Mouse (Mus musculus): ENCODE results near the gene Rps27l.

Gene Rps27l

DNA sequence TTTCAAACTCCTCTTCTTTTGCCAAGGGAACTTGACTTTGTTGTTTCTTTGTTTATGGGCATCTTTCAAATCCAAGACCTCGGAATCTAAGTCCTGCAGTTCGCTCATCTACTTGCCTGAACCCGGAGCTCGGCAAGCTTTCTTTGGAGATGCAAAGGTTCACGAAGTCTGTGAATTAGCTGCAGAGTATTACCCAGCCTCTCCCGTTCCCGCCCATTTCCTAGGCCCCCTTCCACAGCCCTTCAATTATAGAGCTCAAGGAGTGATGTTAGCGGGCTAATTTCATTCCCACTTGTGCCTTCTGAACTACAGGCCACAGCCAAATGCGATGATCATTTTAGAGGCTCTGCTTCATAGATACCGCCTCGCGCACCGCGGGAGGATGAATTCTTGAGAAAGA lies 25.9 kb upstream of the Rps27l start:
- CTCF ChIA-PET, result interaction anchor here (1.1 kb wide), 1 partner anchor 8 kb away, joined by 3 read pairs; no protein-coding TSS in a partner anchor

DNA sequence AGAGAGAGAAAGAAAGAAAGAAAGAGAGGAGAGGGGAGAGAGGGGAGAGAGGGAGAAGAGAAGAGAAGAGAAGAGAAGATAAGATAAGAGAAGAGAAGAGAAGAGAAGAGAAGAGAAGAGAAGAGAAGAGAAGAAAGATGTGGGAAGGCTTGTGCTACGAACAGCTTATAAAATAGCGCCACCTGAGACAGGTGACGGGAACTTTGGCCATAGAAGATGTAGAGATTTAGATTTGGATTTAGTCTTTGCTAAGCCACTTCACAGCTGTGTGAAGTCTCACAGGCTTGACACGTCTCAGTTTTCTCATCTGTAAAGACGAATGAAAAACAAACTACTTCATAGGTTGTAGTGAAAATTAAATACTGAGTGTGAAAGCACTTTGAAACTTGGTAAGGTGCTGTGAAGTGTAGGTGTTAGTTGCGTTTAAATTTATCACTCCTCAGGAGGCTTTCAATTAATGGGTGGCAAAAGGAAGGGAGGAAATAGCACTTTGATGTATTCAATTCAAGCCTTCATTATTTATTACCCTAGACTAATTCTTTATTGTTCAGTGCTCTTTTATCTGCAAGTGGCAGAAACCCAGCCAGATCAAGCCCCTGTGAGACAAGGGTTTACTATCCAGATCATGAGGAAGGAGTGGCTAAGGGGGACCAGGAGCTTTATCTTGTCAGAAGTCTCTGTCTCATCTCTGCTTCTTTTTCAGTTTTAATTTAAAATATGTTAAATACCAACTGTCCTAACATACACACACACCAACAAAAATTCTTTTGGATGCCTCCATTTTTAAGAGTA lies 25.2 kb upstream of the Rps27l start:
- CTCF ChIA-PET, result interaction anchor here (1.1 kb wide), 1 partner anchor 8 kb away, joined by 3 read pairs; no protein-coding TSS in a partner anchor

GRCm38 (mm10) chr9:66922076-66922475 lies 23.8 kb upstream of the Rps27l start:
- CTCF ChIA-PET, result no interaction called here

- CTCF ChIA-PET, result no interaction called here
These were observed 20.0 kb upstream of the Rps27l start for GRCm38 (mm10) chr9:66925853-66926252.

GRCm38 (mm10) chr9:66927696-66928402 lies 18.0 kb upstream of the Rps27l start:
- CTCF ChIA-PET, result no interaction called here

DNA sequence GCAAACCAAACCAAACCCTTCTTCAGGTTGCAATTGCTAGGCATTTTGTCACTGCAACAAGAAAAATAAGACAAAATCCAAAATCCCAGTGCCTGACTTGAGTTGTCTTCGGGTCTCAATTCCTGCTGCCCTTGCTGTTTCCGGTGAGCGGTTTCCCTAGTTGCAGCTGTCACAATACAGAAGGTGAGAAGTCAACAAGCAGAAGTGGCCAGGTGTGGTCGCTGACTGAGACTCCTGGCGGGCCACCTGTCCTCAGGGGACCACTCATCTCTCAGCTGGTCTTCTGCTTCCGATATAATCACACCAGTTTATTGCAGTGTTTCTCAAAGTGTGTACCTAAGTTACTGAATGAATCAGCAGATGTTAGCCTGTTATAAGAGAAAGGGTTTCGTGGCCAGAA lies 15.5 kb upstream of the Rps27l start:
- CTCF ChIA-PET, result interaction anchor here (0.6 to 1.2 kb wide), 2 partner anchors 53 to 70 kb away, joined by 3 to 4 read pairs; no protein-coding TSS in a partner anchor

- CTCF ChIA-PET, result no interaction called here
These were observed 11.7 kb upstream of the Rps27l start for GRCm38 (mm10) chr9:66933869-66934808.

GRCm38 (mm10) chr9:66937507-66937906 lies 8.4 kb upstream of the Rps27l start:
- CTCF ChIA-PET, result interaction anchor here (0.7 kb wide), 2 partner anchors 49 to 264 kb away, joined by 4 read pairs; no protein-coding TSS in a partner anchor

- CTCF ChIA-PET, result interaction anchor here (0.7 kb wide), 1 partner anchor 10 kb away, joined by 3 read pairs; no protein-coding TSS in a partner anchor
These were observed 7.0 kb upstream of the Rps27l start for GRCm38 (mm10) chr9:66938836-66939235.

- CTCF ChIA-PET, result no interaction called here
These were observed 725 bp upstream of the Rps27l start for GRCm38 (mm10) chr9:66945161-66945560.

GRCm38 (mm10) chr9:66948536-66948935 lies 2.6 kb downstream of the Rps27l start:
- CTCF ChIA-PET, result interaction anchor here (1.1 kb wide), 1 partner anchor 9 kb away, joined by 3 read pairs; no protein-coding TSS in a partner anchor

DNA sequence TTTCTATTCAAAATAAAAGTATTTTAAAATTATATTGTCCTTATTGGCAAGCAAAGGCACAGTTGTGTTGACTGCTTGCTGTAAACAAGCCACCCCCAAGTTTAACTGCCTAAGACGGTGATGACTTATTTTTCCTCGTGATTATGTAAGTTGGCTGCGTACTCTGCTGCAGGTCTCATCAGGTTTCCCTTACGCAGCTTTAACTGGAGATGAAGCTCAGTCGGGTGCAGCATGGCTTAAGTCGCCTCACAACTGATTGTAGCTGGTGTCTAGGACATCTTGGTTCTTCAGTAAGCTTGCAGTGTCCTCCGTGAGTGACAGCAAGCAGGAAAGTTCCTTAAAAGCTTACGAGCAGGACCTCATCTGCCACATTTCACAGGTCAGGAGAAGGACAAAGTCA lies 6.4 kb downstream of the Rps27l start:
- CTCF ChIA-PET, result no interaction called here

DNA sequence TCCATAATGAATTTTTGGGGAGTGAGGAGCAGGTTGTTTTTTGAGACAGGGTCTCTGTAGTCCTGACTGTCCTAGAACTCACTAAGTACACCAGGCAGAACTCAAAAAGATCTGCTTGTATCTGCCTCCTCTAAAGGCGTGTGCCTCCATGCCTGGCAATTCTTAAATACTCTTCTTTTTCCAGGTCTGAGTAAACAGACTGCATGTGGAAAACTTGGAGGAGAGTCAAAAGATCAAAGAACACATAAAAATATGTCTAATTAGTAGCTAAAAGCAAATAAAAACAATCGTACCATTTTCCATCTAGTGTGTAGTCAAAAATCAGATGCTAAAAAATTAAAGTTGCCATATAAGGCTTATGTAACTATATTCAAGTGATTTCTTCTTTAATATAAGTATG lies 7.0 kb downstream of the Rps27l start:
- CTCF ChIA-PET, result no interaction called here

- CTCF ChIA-PET, result no interaction called here
These were observed 11.6 kb downstream of the Rps27l start for GRCm38 (mm10) chr9:66957451-66957850.

GRCm38 (mm10) chr9:66961478-66961877 lies 15.6 kb downstream of the Rps27l start:
- CTCF ChIA-PET, result no interaction called here

DNA sequence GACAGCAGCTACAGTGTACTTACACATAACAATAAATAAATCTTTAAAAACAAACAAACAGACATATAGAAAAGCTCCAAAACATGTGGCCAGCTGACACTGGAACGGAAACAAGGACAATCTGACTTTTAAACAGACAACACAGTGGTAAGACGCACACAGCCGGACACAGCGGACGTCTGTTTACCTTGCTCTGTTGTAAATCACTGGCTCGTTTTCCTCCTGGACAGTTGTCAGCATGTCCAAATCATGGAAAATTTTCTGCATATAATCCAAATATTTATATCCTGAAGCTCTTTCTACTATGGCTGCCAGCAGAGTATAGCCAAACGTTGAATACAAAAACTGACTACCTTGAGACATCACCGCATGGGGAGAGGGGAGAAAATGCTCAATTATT lies 21.6 kb downstream of the Rps27l start:
- CTCF ChIA-PET, result interaction anchor here (0.8 kb wide), 1 partner anchor 75 kb away, joined by 9 read pairs; no protein-coding TSS in a partner anchor

DNA sequence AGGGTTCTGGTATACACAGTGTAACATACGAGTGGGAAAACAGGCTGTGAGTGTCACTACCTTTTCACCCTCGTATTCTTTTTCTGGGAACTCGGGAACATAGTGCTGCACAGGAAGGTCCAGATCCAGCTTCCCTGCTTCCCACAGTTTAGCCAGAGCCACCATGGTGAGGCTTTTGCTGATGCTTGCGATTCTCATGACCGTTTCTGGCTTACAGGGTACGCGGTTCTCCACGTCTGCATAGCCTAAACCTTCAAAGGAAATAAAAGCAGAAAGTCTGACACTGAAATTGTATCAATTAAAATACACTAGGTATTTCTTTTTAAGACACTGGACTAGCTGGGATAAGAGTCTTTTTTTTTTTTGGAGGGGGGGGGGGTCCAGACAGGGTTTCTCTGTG lies 25.2 kb downstream of the Rps27l start:
- CTCF ChIA-PET, result interaction anchor here (0.6 kb wide), 1 partner anchor 31 kb away, joined by 6 read pairs; no protein-coding TSS in a partner anchor

GRCm38 (mm10) chr9:66974721-66975225 lies 28.9 kb downstream of the Rps27l start:
- CTCF ChIA-PET, result no interaction called here

- CTCF ChIA-PET, result no interaction called here
These were observed 29.4 kb downstream of the Rps27l start, which contains the start of gene Lactb for GRCm38 (mm10) chr9:66975239-66975645. Gene Lactb (minus strand): TSS chr9:66975484.

GRCm38 (mm10) chr9:66977121-66977520 lies 31.2 kb downstream of the Rps27l start:
- CTCF ChIA-PET, result no interaction called here

GRCm38 (mm10) chr9:66977982-66978381 lies 32.1 kb downstream of the Rps27l start:
- CTCF ChIA-PET, result no interaction called here

All from spleen, embryonic (tissue).